16 mouse cellular contexts compared by ENCODE assay signal in the genomic region with DNA sequence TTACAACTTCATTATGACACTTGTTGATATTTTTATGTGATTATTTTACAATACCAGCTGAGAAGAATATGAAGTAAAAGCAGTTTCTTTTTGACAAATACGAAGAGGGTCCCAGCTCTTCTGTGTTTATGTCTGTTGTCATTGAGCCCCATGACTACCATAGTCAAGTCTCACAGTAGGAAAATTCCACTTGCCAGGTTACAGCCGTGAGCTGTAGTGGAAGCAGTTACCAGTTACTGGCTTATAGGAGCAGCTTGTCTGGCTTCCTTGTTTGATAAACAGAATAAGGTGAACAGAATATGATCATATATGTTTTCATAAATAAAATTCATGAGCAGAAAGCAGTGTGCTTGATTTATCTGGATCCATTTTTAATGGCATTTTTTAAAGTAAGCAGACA. TPM values are rescaled to one million over a fixed set of nuclear protein-coding genes. Genes with fewer than 3 reads are reported as not detected.
A peak's percentile ranks its signal among the peaks of the same experiment; 100 is the strongest.
DNase-seq lines count a peak whose midpoint lies in the region; ATAC-seq lines count a peak whose summit lies in the region.
"Had no signal": no experiment of that assay in that cellular context is flagged by ENCODE, and none has a peak within 500 bp of the region (broad histone marks: within the 10 kb centered on the region; RNA-seq: fewer than 3 reads in every experiment).

No protein-coding gene starts in this region.

- no peak for ATAC-seq in embryonic facial prominence, embryonic 13.5 days (ENCODE audit: insufficient number of reproducible peaks, insufficient read depth, low FRiP score, low TSS enrichment, low read depth)
- no peak for ATAC-seq in heart, embryonic 14.5 days (ENCODE audit: insufficient number of reproducible peaks, insufficient read depth, low FRiP score, low read depth)
- ATAC-seq in limb, embryonic 15.5 days (ENCODE audit: insufficient number of reproducible peaks, low FRiP score, low TSS enrichment, low read depth): no peak
- ATAC-seq in stomach, embryonic 14.5 days (ENCODE audit: insufficient number of reproducible peaks, insufficient read depth, low FRiP score, low read depth): no peak
- ATAC-seq: forebrain, embryonic 15.5 days had no signal

- H3K9ac ChIP-seq in embryonic facial prominence, embryonic 13.5 days: no peak overlapping the region
- H3K9ac ChIP-seq in heart, embryonic 14.5 days (ENCODE audit: low read length): no peak overlapping the region
- no peak overlapping the region for H3K9ac ChIP-seq in limb, embryonic 15.5 days
- no peak overlapping the region for H3K9ac ChIP-seq in stomach, embryonic 14.5 days (replicated peaks; ENCODE audit: low read depth, low read length)
- H3K9ac ChIP-seq: forebrain, embryonic 15.5 days; hindbrain, embryonic 13.5 days; neural tube, embryonic 15.5 days had no signal

- peaks cover 41% of the 10 kb centered on the region for H3K4me1 ChIP-seq in embryonic facial prominence, embryonic 13.5 days
- H3K4me1 ChIP-seq in embryonic facial prominence, embryonic 10.5 days: peaks cover 11% of the 10 kb centered on the region
- peaks cover 17 to 44% of the 10 kb centered on the region in 2 experiments for H3K4me1 ChIP-seq in heart, embryonic 14.5 days (ENCODE audit: control insufficient read depth in 2 of 2, insufficient read depth in 2 of 2, low read length in 2 of 2)
- H3K4me1 ChIP-seq in limb, embryonic 15.5 days: peaks cover 42% of the 10 kb centered on the region
- H3K4me1 ChIP-seq in limb, embryonic 10.5 days: peaks cover 12% of the 10 kb centered on the region; the same call in 1 of the 2 replicates
- peaks cover 30% of the 10 kb centered on the region for H3K4me1 ChIP-seq in stomach, embryonic 14.5 days (ENCODE audit: control insufficient read depth, insufficient read depth, low read length)

- no peaks in the 10 kb centered on the region for H3K9me3 ChIP-seq in embryonic facial prominence, embryonic 13.5 days
- H3K9me3 ChIP-seq in embryonic facial prominence, embryonic 10.5 days: no peaks in the 10 kb centered on the region
- no peaks in the 10 kb centered on the region for H3K9me3 ChIP-seq in heart, embryonic 14.5 days (ENCODE audit: control insufficient read depth, low read length)
- H3K9me3 ChIP-seq in limb, embryonic 15.5 days: no peaks in the 10 kb centered on the region
- no peaks in the 10 kb centered on the region for H3K9me3 ChIP-seq in limb, embryonic 10.5 days (replicated peaks)
- H3K9me3 ChIP-seq in stomach, embryonic 14.5 days (ENCODE audit: control insufficient read depth, low read depth, low read length): no peaks in the 10 kb centered on the region
- H3K9me3 ChIP-seq: forebrain, embryonic 15.5 days; hindbrain, embryonic 13.5 days; neural tube, embryonic 15.5 days had no signal

- H3K27me3 ChIP-seq in embryonic facial prominence, embryonic 13.5 days: no peaks in the 10 kb centered on the region
- no peaks in the 10 kb centered on the region for H3K27me3 ChIP-seq in embryonic facial prominence, embryonic 10.5 days (replicated peaks; ENCODE audit: low read depth, poor library complexity, severe bottlenecking)
- H3K27me3 ChIP-seq in heart, embryonic 14.5 days (ENCODE audit: control insufficient read depth, insufficient read depth, low read length): no peaks in the 10 kb centered on the region
- no peaks in the 10 kb centered on the region for H3K27me3 ChIP-seq in limb, embryonic 15.5 days
- H3K27me3 ChIP-seq in limb, embryonic 10.5 days (ENCODE audit: low read depth, poor library complexity, severe bottlenecking): no peaks in the 10 kb centered on the region
- no peaks in the 10 kb centered on the region for H3K27me3 ChIP-seq in stomach, embryonic 14.5 days (ENCODE audit: control insufficient read depth, insufficient read depth, low read length)
- H3K27me3 ChIP-seq: CH12.LX; forebrain, embryonic 15.5 days; hindbrain, embryonic 13.5 days; neural tube, embryonic 15.5 days had no signal

- intact Hi-C loops in heart, postnatal 14 days (cut with DNase I): no loop called here

- H3K4me2 ChIP-seq in embryonic facial prominence, embryonic 13.5 days: peak overlapping the region; percentile 50
- H3K4me2 ChIP-seq in heart, embryonic 14.5 days (ENCODE audit: low read length): peak overlapping the region; percentile 61
- no peak overlapping the region for H3K4me2 ChIP-seq in limb, embryonic 15.5 days
- H3K4me2 ChIP-seq in stomach, embryonic 14.5 days (replicated peaks; ENCODE audit: low read depth, low read length): no peak overlapping the region
- H3K4me2 ChIP-seq: forebrain, embryonic 15.5 days had no signal

- peak overlapping the region; percentile 39; the same call in 1 of the 2 replicates for H3K27ac ChIP-seq in embryonic facial prominence, embryonic 13.5 days
- no peak overlapping the region for H3K27ac ChIP-seq in embryonic facial prominence, embryonic 10.5 days (replicated peaks)
- H3K27ac ChIP-seq in heart, embryonic 14.5 days (replicated peaks in 1 of 2; ENCODE audit: control insufficient read depth in 1 of 2, insufficient read depth in 1 of 2, low read depth in 2 of 2, low read length in 2 of 2): peak overlapping the region in 1 of 2 experiments; percentile 69
- H3K27ac ChIP-seq in limb, embryonic 15.5 days: peak overlapping the region; percentile 43; the same call in 1 of the 2 replicates
- no peak overlapping the region for H3K27ac ChIP-seq in limb, embryonic 10.5 days
- H3K27ac ChIP-seq in stomach, embryonic 14.5 days (ENCODE audit: low read length): peak overlapping the region; percentile 18; the same call in 1 of the 2 replicates

- H3K36me3 ChIP-seq in embryonic facial prominence, embryonic 13.5 days: no peaks in the 10 kb centered on the region
- peaks cover 8% of the 10 kb centered on the region; the same call in 1 of the 2 replicates for H3K36me3 ChIP-seq in embryonic facial prominence, embryonic 10.5 days (replicated peaks)
- H3K36me3 ChIP-seq in heart, embryonic 14.5 days (ENCODE audit: control insufficient read depth, insufficient read depth, low read length): no peaks in the 10 kb centered on the region
- no peaks in the 10 kb centered on the region for H3K36me3 ChIP-seq in limb, embryonic 15.5 days
- peaks cover 10% of the 10 kb centered on the region for H3K36me3 ChIP-seq in limb, embryonic 10.5 days
- H3K36me3 ChIP-seq in stomach, embryonic 14.5 days (ENCODE audit: control insufficient read depth, insufficient read depth, low read length): no peaks in the 10 kb centered on the region
- H3K36me3 ChIP-seq: forebrain, embryonic 15.5 days; hindbrain, embryonic 13.5 days; neural tube, embryonic 15.5 days had no signal

- no peak for DNase-seq in embryonic facial prominence, embryonic 10.5 days (ENCODE audit: low spot score)
- DNase-seq in heart, postnatal 14 days: no peak
- no peak for DNase-seq in limb, embryonic 10.5 days (ENCODE audit: low spot score)
- DNase-seq in urinary bladder, postnatal 36 days (ENCODE audit: low spot score in 2 of 2): no peak
- DNase-seq: cerebellum, adult 8-10 months had no signal

- 77% methylated on average over 2 of the region's 2 CpGs for WGBS in embryonic facial prominence, embryonic 13.5 days
- 89% methylated on average over 2 of the region's 2 CpGs for WGBS in embryonic facial prominence, embryonic 10.5 days
- WGBS in heart, embryonic 14.5 days: 23% methylated on average over 2 of the region's 2 CpGs
- WGBS in limb, embryonic 15.5 days: 41% methylated on average over 2 of the region's 2 CpGs
- WGBS in limb, embryonic 10.5 days: 95% methylated on average over 2 of the region's 2 CpGs
- 33% methylated on average over 2 of the region's 2 CpGs for WGBS in stomach, embryonic 14.5 days

- no peak overlapping the region for H3K4me3 ChIP-seq in embryonic facial prominence, embryonic 13.5 days
- no peak overlapping the region for H3K4me3 ChIP-seq in embryonic facial prominence, embryonic 10.5 days
- no peak overlapping the region for H3K4me3 ChIP-seq in heart, embryonic 14.5 days (ENCODE audit: control insufficient read depth in 1 of 2, insufficient read depth in 1 of 2, low read depth in 1 of 2, low read length in 2 of 2)
- H3K4me3 ChIP-seq in limb, embryonic 15.5 days: no peak overlapping the region
- no peak overlapping the region for H3K4me3 ChIP-seq in limb, embryonic 10.5 days
- no peak overlapping the region for H3K4me3 ChIP-seq in stomach, embryonic 14.5 days (ENCODE audit: low read depth, low read length)
- H3K4me3 ChIP-seq: forebrain, embryonic 15.5 days; hindbrain, embryonic 13.5 days; neural tube, embryonic 15.5 days had no signal

RNA-seq across cellular contexts. Expression of a gene that starts 7.0 kb away (rescaled TPM):
- not detected in 2 replicates for polyA plus RNA-seq in embryonic facial prominence, embryonic 13.5 days (2015; fragmentation: Nextera tagmentation; extraction: Ambion mirVana)
- 2.0 and 3.6 TPM in 2 replicates for polyA plus RNA-seq in embryonic facial prominence, embryonic 10.5 days (2016; fragmentation: Nextera tagmentation; extraction: Ambion mirVana)
- not detected in 2 replicates for polyA plus RNA-seq in heart, embryonic 14.5 days (2014; fragmentation: Nextera tagmentation; extraction: Ambion mirVana)
- total RNA-seq in heart, postnatal 14 days (2021): not detected
- polyA plus RNA-seq in limb, embryonic 15.5 days (2015; fragmentation: Nextera tagmentation; extraction: Ambion mirVana): 2.2 TPM in 1 of 2 replicates, not detected in the other
- 6.6 TPM in 1 of 2 replicates, not detected in the other for polyA plus RNA-seq in limb, embryonic 10.5 days (2016; fragmentation: Nextera tagmentation; extraction: Ambion mirVana)
- polyA plus RNA-seq in stomach, embryonic 14.5 days (2014; fragmentation: Nextera tagmentation; extraction: Ambion mirVana): not detected in 2 replicates
- total RNA-seq: adrenal gland, postnatal 10 days; gastrocnemius, postnatal 10 days; layer of hippocampus, adult 8-10 months had no signal
- polyA plus RNA-seq: forebrain, embryonic 15.5 days; hindbrain, embryonic 13.5 days; neural tube, embryonic 15.5 days had no signal

RNA-seq across cellular contexts. Expression of a gene that starts 25.8 kb away (rescaled TPM):
- polyA plus RNA-seq in embryonic facial prominence, embryonic 13.5 days (2015; fragmentation: Nextera tagmentation; extraction: Ambion mirVana): 44.9 and 45.0 TPM in 2 replicates
- 46.7 and 49.1 TPM in 2 replicates for polyA plus RNA-seq in embryonic facial prominence, embryonic 10.5 days (2016; fragmentation: Nextera tagmentation; extraction: Ambion mirVana)
- 31.5 and 32.7 TPM in 2 replicates for polyA plus RNA-seq in heart, embryonic 14.5 days (2014; fragmentation: Nextera tagmentation; extraction: Ambion mirVana)
- total RNA-seq in heart, postnatal 14 days (2021): 10 to 100 TPM; 29.7 to 31.6 TPM
- 35.9 and 37.5 TPM in 2 replicates for polyA plus RNA-seq in limb, embryonic 15.5 days (2015; fragmentation: Nextera tagmentation; extraction: Ambion mirVana)
- polyA plus RNA-seq in limb, embryonic 10.5 days (2016; fragmentation: Nextera tagmentation; extraction: Ambion mirVana): 41.2 and 43.8 TPM in 2 replicates
- polyA plus RNA-seq in stomach, embryonic 14.5 days (2014; fragmentation: Nextera tagmentation; extraction: Ambion mirVana): 42.4 and 43.5 TPM in 2 replicates

RNA-seq across cellular contexts. Expression of a gene that starts 54.2 kb away (rescaled TPM):
- 26.5 and 40.3 TPM in 2 replicates for polyA plus RNA-seq in embryonic facial prominence, embryonic 13.5 days (2015; fragmentation: Nextera tagmentation; extraction: Ambion mirVana)
- 29.2 and 33.0 TPM in 2 replicates for polyA plus RNA-seq in embryonic facial prominence, embryonic 10.5 days (2016; fragmentation: Nextera tagmentation; extraction: Ambion mirVana)
- polyA plus RNA-seq in heart, embryonic 14.5 days (2014; fragmentation: Nextera tagmentation; extraction: Ambion mirVana): 46.0 and 49.7 TPM in 2 replicates
- total RNA-seq in heart, postnatal 14 days (2021): 10 to 100 TPM; 37.0 to 40.7 TPM
- 35.4 and 40.1 TPM in 2 replicates for polyA plus RNA-seq in limb, embryonic 15.5 days (2015; fragmentation: Nextera tagmentation; extraction: Ambion mirVana)
- 28.6 and 32.4 TPM in 2 replicates for polyA plus RNA-seq in limb, embryonic 10.5 days (2016; fragmentation: Nextera tagmentation; extraction: Ambion mirVana)
- 29.3 and 30.3 TPM in 2 replicates for polyA plus RNA-seq in stomach, embryonic 14.5 days (2014; fragmentation: Nextera tagmentation; extraction: Ambion mirVana)

Comparison
In these comparisons a context has a peak if more than half of its experiments do, and no peak if none do; other contexts are left out.
1. H3K27ac ChIP-seq: peak in embryonic facial prominence, embryonic 13.5 days (single experiment), limb, embryonic 15.5 days (single experiment) and stomach, embryonic 14.5 days (single experiment); none in embryonic facial prominence, embryonic 10.5 days (single experiment) and limb, embryonic 10.5 days (single experiment).
2. H3K4me2 ChIP-seq: peak in embryonic facial prominence, embryonic 13.5 days (single experiment) and heart, embryonic 14.5 days (single experiment); none in limb, embryonic 15.5 days (single experiment) and stomach, embryonic 14.5 days (single experiment).